Mouse (Mus musculus): ENCODE results near the gene Tspan18.

Gene Tspan18

DNA sequence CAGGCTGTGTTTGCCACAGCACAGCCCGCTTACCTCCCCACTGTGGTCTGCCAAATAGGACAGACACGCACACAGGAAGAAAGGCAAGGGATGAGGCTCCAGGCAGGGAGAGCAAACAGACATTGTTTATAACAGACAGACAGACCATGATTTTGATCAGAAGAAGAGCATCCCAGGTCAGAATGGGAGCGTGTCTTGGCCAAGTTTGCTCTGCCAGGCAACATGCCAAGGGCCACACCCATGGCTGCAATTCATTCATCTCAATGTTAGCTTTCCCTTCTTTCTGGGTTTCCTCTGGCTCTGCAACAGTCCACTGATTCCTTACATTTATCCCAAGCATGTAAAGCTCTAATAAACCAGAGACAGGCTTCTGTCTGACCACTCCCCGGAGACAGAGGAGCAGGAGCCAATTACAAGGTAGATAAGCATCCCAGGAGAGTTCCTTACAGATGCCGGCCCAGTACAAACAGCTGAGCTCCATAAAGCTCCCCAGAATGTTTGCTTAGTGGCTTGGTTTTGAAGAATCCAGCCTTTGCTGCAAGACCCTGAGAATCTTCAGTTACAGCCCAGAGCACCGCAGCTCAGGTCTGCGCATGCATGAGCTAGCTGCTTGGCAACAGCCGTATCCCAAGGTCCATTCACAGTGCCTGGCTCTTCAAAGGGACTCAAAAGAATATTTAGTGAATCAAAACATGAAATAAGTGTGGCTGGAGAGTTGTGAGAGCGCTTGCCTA is 5.2 kb upstream of the Tspan18 start:
- in situ Hi-C loops (cut with MboI, MseI), result no loop called here

DNA sequence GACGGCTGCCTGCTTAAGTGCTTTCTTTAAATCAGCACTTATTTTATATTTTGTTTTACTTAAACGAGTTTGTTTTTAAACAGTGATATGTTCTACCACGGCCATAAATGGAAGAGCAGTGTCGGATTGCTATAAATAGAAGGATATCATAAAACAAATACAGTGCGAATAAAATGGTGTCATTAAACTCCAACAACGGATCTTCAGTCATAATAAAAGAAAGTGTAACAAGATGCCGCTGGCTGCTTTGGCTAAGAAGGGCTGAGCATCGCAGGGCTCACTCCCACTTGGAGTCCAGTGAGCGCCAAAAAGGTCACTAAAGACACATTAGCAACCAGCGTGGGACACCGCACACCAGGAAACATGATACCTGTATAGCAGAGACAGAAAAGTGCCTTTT is 1.7 kb upstream of the Tspan18 start:
- in situ Hi-C loops (cut with MboI, MseI), result no loop called here

DNA sequence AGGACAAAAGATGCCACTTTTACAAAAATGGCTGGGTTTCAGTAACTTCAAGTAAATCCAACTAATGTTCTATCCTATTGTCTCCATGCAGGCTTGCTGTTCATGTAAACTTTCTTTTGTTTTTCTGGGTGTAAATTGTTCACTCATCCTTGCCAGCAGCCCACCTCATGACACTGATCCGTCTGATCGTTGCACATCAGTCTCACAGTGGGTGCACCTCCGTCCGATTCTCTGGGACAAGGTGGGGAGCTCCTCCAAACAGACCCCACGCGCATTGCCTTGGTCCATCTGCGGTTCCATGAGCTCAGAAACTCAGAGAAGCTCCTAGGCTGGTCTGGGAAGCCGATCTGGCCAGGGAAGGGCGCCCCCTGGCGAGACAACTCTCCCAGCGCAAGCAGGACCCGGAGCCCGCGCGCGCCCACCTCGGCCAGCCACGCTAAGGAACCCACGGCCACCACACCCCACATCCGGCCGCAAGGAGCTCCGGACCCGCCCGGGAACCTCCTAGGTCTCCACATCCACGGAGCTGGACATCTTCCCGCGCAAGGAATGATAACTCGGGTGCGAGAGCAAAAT is 976 bp downstream of the Tspan18 start:
- in situ Hi-C loops (cut with MboI, MseI), result loop anchor here (5.0 kb wide), 2 partner anchors 106 to 139 kb away; no protein-coding TSS in a partner anchor

DNA sequence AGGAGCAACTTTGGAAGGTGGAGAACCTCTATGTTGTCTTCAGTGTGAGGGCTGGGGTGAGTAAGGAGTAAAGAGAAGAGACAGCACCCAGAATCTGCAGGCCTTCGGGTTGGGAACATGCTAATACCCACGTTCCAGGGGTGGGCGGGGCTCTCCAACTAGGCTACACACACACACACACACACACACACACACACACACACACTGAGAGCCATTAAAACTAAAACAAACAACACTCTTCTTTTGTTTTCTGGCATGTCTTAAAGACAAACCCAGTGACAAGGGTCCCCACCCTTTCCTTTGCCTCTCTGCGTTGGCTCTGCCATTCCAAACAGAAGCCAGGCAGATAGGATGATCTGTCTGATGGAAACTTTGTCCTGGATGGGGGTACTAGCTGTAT is 2.0 kb downstream of the Tspan18 start:
- in situ Hi-C loops (cut with MboI, MseI), result loop anchor here (5.0 kb wide), 2 partner anchors 105 to 140 kb away; no protein-coding TSS in a partner anchor

DNA sequence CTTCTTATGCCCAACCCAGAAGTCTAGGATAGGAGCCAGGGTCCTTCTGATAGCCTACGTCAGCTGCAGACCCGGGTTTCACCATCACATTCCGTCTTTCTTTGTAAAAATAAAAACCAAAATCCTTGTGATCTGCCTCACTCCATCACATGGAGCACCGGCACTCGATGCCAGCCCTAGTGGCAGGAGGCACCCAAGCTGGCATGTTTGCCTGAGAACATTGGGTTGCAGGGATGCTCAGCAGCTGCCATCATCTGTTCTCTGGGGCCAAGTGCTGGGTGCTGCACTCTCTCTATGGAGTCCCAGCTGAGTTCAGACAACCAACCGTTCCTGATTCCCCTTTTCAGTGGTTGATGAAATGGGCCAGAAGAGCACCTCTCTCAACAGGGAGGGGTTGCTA is 3.2 kb downstream of the Tspan18 start:
- in situ Hi-C loops (cut with MboI, MseI), result loop anchor here (5.0 kb wide), 2 partner anchors 104 to 141 kb away; no protein-coding TSS in a partner anchor

DNA sequence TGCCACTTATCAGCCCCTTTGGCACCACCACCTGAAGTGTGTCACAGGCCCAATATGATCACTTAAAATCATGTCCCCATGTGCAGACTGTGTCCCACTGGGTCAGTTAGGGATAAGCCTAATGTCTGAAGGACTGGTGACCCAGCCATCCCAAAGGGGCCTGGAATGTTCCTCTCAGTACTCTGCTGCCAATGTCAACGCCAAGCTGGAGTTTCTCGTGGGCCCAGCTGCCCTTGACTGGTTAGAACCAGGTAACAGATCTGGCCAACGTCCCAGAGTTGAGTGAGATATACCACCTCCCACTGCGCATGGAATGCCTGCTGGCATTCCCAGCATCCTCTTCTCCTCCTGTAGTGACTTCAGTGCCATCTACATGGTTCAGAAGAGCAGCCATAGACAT is 5.2 kb downstream of the Tspan18 start:
- in situ Hi-C loops (cut with MboI, MseI), result no loop called here

DNA sequence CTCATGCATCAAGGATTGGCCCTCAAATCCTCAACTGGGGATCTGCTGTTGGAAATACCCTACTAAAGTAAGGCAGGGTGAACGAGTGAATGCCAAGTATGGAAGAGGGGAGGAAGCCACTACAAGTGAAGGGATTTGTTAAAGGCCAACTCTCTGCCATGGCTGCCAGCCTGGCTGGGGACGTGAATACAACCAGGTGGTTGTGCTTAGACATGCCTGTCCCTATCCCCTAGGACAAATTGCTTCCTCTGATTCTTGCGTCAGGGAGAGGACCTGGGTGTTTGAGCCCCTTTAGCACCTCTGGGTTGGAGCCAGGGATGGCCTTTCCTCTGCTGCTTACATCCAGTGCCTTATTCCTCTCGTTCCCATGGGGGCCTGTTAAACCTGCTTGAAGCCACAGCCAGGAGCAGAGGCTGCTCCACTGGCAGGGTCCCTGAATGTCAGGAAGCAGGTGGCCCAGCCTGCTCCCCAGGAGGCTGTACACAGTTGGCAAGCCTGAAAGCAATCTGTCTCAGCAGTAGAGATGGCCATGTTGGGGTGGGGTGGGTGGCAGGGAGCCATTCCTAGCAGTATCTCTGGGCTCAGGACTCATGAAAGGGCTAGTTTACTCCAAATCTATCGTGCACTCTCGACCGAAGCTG is 6.3 kb downstream of the Tspan18 start:
- in situ Hi-C loops (cut with MboI, MseI), result no loop called here

DNA sequence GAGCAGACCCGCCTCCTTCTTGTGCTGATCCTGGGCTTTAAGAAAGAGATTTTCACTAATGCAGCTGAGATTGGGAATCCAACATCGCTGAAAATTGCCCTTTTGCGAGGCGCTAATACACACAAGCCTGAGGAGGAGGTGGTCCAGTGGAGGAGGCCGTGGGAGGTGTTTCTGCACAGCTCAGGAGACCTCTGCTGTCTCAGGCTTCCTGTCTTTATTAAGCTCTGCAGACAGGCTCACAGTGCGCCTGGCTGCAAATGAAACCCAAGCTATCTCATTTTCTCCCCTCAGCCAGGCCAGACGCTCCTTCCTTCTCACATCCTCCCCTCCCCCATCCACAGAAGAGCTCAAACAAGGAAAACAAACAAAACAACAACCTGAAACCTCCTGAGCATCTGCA is 9.6 kb downstream of the Tspan18 start:
- in situ Hi-C loops (cut with MboI, MseI), result no loop called here

DNA sequence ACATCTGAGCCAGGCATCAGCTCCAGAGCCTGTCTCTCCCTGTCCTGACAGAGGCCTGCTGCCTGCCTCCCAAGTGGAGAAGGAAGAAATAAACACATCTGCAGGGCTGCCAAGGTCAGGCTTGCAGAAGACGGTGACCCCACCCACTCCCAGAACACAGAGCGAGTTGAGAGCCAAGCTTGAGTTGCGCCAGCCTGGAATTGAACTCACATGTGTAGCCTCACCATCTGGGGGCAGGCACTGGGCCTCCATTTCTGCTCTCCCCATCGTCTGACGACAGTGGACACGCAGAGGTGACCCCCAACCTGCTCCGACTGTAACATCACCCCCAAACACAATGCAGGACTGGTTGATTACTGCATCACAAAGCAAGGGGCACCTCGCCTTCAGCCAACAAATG is 12.4 kb downstream of the Tspan18 start:
- in situ Hi-C loops (cut with MboI, MseI), result no loop called here

DNA sequence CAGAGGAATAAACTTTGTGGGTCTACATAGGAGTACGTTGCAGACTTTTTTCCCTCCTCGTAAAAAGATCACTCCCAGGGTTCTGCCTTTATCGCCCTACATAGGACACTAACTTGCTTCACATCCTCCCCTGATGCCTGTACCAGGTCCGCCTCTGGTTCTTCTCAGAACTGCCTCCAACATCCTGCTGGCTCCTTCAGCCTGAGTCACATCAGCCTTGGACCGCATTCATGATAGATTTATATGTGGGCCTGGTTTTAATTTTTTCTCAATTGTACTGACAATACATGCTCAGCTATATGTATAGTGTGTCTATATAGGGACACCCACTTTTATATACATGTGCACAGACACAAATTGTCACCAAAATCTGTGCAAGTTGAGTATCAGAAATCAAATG is 14.0 kb downstream of the Tspan18 start:
- in situ Hi-C loops (cut with MboI, MseI), result no loop called here

DNA sequence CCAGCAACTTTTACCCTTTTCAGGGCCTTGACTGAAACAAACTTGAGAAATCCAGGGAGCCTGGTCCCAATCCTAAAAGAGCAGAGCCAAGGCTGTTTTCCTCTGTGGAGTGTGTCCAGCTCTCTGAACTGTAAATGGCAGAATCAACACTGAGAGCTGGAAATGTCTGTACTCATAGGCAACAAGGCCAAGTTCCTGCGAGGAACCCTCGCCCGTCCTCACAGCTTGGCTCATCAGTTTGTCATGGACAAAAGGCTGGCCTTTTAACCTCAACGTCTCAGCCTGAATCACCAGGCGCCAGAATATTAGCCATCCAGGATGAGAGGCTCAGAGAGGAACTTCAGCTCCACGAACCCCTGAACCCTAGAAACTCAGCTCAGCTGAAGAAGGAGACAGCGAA is 14.7 kb downstream of the Tspan18 start:
- in situ Hi-C loops (cut with MboI, MseI), result no loop called here

DNA sequence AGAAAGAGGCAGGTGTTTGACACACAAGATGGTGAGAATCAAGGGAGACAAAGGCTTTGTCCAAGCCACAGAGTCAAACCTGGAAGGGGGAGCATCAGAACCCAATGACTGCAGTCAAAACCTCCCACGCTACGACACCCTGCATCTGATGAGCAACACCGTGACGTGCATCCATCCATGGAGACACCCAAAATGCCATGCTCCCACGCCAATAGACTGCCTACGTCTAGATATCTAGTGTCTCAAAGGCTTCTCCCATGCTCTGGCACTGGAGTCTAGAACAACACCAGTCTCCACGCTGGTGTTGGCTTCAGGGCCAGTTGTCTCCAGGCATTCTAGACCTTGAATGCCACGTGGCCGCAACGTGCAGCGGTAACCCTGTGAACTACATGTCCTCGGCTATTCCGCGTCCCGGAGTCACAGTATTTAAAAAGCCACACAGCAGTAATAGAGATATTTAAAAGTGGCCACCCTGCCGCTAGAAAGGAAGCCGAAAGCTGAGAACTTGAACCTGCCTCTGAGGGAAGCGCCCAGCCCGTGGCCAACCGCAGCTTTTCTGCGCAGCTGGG is 15.4 kb downstream of the Tspan18 start:
- in situ Hi-C loops (cut with MboI, MseI), result no loop called here

DNA sequence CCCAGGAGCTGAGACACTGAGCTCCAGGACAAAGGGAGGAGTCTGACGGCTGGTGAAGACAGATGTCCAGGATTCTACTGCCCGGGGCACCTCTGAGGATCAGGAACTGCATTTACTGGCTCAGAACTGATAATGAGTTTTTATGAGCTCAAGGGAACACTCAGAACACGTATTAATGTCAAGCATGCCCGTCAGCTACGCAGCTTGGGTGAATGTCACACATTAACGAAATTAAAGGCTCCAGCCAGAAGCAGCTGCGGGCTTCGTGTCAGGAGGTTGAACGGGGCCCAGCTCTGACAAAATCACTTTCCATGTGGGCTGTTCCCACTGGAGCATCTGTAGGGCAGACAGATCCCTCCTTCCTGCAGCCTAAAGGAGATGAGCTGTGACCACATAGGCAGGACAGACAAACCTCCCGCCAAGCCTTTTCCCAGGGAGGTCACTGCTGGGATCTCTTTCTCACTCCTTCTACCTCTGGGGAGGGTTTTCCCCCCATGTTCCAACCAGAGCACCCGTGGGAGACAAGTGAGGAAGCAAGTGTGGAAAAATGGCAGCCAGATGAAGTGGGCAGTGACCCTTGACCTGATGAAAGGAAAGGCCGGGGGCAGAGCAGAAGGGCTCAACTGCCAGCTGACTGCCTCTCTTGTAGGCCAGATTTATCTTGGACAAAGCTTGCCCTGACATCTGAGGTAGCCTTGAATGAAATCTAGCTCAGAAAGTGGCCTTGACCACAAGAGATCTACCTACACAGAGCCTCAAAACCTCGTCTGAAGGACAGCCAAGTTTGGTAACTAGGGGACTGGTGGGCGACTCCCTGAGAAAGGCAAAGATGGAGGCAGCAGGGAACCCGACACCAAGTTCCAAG is 20.3 kb downstream of the Tspan18 start:
- in situ Hi-C loops (cut with MboI, MseI), result no loop called here

DNA sequence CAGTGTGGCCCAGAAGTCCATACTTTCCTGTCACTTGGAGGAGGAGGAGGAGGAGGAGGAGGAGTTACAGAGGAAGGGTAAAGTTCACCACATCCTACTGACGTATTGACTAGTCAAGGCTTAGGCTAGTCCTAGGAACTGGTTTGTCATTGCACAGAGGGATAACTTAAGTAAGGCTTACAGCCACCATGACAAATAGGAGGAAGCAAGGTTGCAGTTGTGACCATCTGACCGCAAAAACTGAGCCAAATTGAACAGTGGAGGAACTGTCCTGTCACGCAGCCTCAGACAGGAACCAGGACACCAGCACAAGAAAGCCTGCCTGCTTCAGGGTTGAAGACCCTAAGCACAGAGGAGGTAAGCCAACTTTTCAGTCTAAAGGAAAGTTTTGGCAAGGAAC is 21.8 kb downstream of the Tspan18 start:
- in situ Hi-C loops (cut with MboI, MseI), result no loop called here

DNA sequence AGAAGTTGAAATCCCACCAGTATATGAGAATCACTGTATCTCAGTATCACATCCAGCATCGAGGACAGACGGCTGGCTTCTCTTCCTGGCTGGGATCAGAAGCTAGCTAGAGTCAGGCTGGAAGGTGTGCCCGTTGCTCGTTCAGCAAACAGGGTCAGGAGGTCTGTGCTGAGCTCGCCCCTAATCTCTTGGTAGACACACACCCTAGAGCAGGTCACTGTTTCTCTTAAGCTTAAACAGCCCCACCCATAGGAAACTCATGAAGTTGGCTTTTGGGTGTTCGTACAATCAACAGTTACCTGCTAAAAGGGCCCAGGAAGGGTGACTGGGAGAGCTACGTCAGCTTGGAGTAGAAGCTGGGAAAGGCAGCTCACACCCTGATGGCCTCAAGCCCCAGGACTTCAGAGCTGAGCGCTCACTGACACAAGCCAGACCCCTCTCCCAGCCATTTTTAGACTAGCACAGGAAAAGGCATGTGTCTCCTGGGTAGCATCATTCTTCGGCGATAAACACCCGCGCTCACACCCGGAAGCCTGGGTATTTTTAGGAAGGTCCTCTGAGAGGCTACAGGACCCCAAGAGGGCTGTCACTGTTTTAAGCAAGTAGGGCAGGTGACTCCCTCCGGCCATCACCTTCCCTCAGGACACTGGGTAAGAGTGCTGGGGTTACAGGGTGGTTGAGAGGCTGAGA is 24.4 kb downstream of the Tspan18 start:
- in situ Hi-C loops (cut with MboI, MseI), result no loop called here

DNA sequence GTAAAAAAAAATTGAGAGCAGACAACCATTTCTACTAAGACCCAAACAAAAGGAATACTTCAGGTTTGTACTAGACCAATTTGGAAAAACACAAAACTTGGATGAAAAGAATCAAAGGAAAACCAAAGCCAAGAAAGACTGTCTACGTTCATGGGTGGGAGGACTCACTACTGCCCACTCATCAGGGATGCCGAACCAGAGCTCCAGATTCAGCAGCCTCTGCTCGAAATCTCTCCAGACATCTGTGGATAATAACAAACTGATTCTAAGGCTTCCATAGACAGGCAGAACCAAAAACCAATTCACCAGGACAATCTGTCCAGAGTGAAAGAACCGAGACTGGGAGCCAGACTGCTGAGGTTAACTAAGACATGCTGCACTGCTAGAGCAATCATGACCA is 27.4 kb downstream of the Tspan18 start:
- in situ Hi-C loops (cut with MboI, MseI), result no loop called here

DNA sequence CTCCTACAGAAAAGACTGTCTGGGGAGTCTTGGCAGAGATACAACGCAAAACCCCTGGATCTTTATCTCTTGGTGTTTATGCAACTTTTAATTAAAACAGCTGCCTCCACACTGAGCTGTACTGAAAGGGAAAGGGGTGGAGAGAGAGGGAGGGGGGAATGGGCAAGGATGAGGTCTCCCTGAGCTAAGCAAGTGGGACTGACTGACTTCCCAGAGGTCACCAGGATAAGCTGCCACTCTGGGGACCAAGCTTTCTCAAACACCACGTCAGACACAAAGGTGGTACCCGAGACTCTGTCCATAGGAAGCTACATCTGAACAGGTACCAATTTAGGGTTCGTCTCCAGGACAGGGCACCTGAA is 30.1 kb downstream of the Tspan18 start:
- in situ Hi-C loops (cut with MboI, MseI), result no loop called here

DNA sequence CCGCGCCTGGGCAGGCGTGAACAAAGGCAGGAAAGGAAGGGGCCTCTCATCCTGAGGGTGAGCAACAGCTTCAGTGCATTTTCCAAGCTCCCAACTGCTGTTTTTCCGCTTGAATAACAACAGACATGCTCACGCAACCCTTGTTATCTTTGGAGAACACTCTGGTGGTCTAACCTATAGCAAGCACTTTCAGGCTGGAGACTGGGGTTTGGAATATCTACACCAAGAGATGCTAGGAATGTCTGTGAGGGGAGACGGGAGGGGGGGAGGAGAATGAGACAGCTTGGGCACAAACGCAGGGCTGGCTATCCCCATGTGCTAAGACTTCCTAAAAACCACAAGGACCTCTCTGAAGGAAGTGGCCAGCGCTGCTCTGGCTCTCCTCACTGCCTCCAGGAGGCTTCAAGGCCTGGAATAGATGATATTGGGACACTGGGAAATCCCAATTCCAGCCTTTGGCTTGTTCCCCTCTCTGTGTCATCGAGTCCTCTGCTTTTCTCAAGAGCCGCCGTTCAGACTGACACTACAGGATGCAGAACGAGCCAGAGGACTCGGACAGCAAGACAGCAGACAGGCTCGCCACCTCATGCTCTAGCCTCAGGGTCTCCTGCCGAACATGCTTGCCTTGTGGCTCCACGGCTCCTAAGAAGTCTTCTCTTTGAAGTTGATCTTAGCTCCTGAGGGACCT is 30.6 kb downstream of the Tspan18 start:
- in situ Hi-C loops (cut with MboI, MseI), result no loop called here

DNA sequence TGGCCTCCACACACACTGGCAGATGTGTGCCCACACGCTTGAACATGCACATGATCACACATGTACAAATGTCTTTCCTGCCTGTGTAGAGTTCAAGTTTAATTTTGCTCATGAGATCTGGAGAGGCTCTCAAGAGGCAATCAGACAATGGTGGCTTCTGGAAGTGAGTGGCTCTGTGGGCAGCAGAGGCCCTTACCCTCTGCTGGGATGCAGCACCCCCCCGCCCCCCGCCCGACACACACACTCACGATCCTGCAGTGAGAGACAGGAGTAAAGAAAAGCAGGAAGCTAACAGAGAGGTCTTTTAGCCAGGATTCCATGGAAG is 31.1 kb downstream of the Tspan18 start:
- in situ Hi-C loops (cut with MboI, MseI), result no loop called here

DNA sequence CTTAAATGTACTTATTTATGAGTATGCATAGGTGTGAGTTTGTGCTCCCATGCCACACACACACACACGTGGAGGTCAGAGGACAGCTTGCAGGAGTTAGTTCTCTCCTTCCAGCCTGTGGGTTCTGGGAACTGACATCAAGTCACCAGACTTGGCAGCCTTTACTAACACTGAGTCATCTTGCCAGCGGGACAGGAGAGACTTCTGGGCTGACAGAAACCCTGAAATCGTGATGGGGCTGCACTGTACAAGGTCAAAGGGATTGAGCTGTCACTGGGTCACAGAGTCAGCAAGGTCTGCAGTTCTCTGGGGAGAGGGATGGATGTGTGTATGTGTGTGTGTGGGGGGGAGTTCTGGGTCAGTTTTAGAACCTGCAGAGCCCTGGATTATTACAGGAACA is 36.6 kb downstream of the Tspan18 start:
- in situ Hi-C loops (cut with MboI, MseI), result no loop called here

All from T-helper 1 cell (primary cell).